Mouse (Mus musculus): Measurements from ENCODE around the gene Hydin. TPM values are rescaled to one million over a fixed set of nuclear protein-coding genes. Genes with fewer than 3 reads are reported as not detected.

Hydin gene
- total and polyA plus RNA-seq, 3 experiments: 9.5 to 17.3 (median 9.8) TPM

GRCm38 (mm10) chr8:110477256-110477655 is 210.5 kb downstream of the Hydin start:
- H3K27ac ChIP-seq (ENCODE audit: insufficient read depth, low read depth): peak overlapping the region; percentile 38; the same call in 1 of the 2 replicates
- peak; percentile 45 for DNase-seq (ENCODE audit: extremely low read depth)
- H3K9me3 ChIP-seq (replicated peaks; ENCODE audit: low read length): no peaks in the 10 kb centered on the region
- peaks cover 0 to 44% of the 10 kb centered on the region in 2 experiments for H3K36me3 ChIP-seq (replicated peaks in 1 of 2; ENCODE audit: control insufficient read depth in 1 of 2, insufficient read depth in 1 of 2, low read length in 1 of 2)
- H3K9ac ChIP-seq (ENCODE audit: insufficient read depth, low read depth): no peak overlapping the region
- no peak overlapping the region for H3K4me3 ChIP-seq (replicated peaks in 1 of 3; ENCODE audit: low read depth in 2 of 3, low read length in 2 of 3, poor library complexity in 1 of 3)
- H3K27me3 ChIP-seq (replicated peaks): no peaks in the 10 kb centered on the region
- H3K79me2 ChIP-seq (replicated peaks; ENCODE audit: control insufficient read depth, extremely low read depth, insufficient read depth, poor library complexity, severe bottlenecking): no peaks in the 10 kb centered on the region
- in situ Hi-C loops (cut with MboI; ENCODE audit: low pct_ligation_motif_present, low pct_unique_long_range_greater_than_20kb, low sequenced_read_pairs): loop anchor here (5.0 kb wide), 1 partner anchor 205 kb away; no protein-coding TSS in a partner anchor
- peak overlapping the region; percentile 71; the same call in 1 of the 2 replicates for H3K4me2 ChIP-seq (ENCODE audit: insufficient read depth, low read depth, poor library complexity, severe bottlenecking)
- H3K4me1 ChIP-seq (ENCODE audit: control insufficient read depth in 1 of 2, insufficient read depth in 2 of 2): peaks cover 9 to 49% of the 10 kb centered on the region in 2 experiments
- 0 out of 2 replicates have a peak, but pooled peaks have one; percentile 42 for TF ChIP-seq JUND (conservative IDR thresholded peaks at IDR 0.05; ENCODE audit: low read depth, low read length)
- 0 out of 2 replicates have a peak, but pooled peaks have one; percentile 20 for TF ChIP-seq CHD2 (IDR thresholded peaks at IDR 0.05; ENCODE audit: low read length)
- no peak for TF ChIP-seq POLR2AphosphoS2 (IDR thresholded peaks at IDR 0.05; ENCODE audit: low read depth, low read length)
- TF ChIP-seq ETS1 (conservative IDR thresholded peaks at IDR 0.05; ENCODE audit: low read depth, low read length): peak; percentile 31; the same call in 1 of the 2 replicates
- TF ChIP-seq EP300 (IDR thresholded peaks at IDR 0.05; ENCODE audit: low read length): peak; percentile 90
- TF ChIP-seq SIN3A (IDR thresholded peaks at IDR 0.05; ENCODE audit: low read length): 0 out of 2 replicates have a peak, but pooled peaks have one; percentile 42
- TF ChIP-seq MXI1 (IDR thresholded peaks at IDR 0.05; ENCODE audit: low read depth, low read length): no peak
- TF ChIP-seq TCF12 (IDR thresholded peaks at IDR 0.05; ENCODE audit: low read depth, low read length): peak; percentile 57; the same call in 1 of the 2 replicates
- peak; percentile 41; the same call in 1 of the 2 replicates for TF ChIP-seq JUN (IDR thresholded peaks at IDR 0.05; ENCODE audit: insufficient read depth, low read depth, low read length)
- peak; percentile 73 for TF ChIP-seq IRF4 (IDR thresholded peaks at IDR 0.05; ENCODE audit: low read depth, low read length)
- TF ChIP-seq UBTF (IDR thresholded peaks at IDR 0.05; ENCODE audit: low read depth, low read length): no peak
- dilution Hi-C loops (cut with MboI; ENCODE audit: extremely low pct_ligation_motif_present, extremely low pct_unique_long_range_greater_than_20kb, low sequenced_read_pairs): no loop called here

- Histone ChIP-seq H3K27me3 (replicated peaks) (no peaks in the 10 kb centered on the region), H3K4me1 (ENCODE audit: control insufficient read depth in 1 of 2, insufficient read depth in 2 of 2) (peaks cover 9 to 49% of the 10 kb centered on the region in 2 experiments), H3K36me3 (replicated peaks in 1 of 2; ENCODE audit: control insufficient read depth in 1 of 2, insufficient read depth in 1 of 2, low read length in 1 of 2) (peaks cover 0 to 40% of the 10 kb centered on the region in 2 experiments), H3K4me3 (replicated peaks in 1 of 3; ENCODE audit: low read depth in 2 of 3, low read length in 2 of 3, poor library complexity in 1 of 3) (no peak overlapping the region), H3K9ac (ENCODE audit: insufficient read depth, low read depth) (peak overlapping the region; percentile 31; the same call in 1 of the 2 replicates), H3K4me2 (ENCODE audit: insufficient read depth, low read depth, poor library complexity, severe bottlenecking) (peak overlapping the region; percentile 71; the same call in 1 of the 2 replicates), H3K9me3 (replicated peaks; ENCODE audit: low read length) (no peaks in the 10 kb centered on the region), H3K27ac (ENCODE audit: insufficient read depth, low read depth) (peak overlapping the region; percentile 26; the same call in 1 of the 2 replicates), H3K79me2 (replicated peaks; ENCODE audit: control insufficient read depth, extremely low read depth, insufficient read depth, poor library complexity, severe bottlenecking) (no peaks in the 10 kb centered on the region)
- dilution Hi-C loops (cut with MboI; ENCODE audit: extremely low pct_ligation_motif_present, extremely low pct_unique_long_range_greater_than_20kb, low sequenced_read_pairs): no loop called here
- DNase-seq (ENCODE audit: extremely low read depth): peak; percentile 71
- in situ Hi-C loops (cut with MboI; ENCODE audit: low pct_ligation_motif_present, low pct_unique_long_range_greater_than_20kb, low sequenced_read_pairs): loop anchor here (5.0 kb wide), 1 partner anchor 206 kb away; no protein-coding TSS in a partner anchor
- peak; percentile 58; the same call in 1 of the 2 replicates for TF ChIP-seq IRF4 (IDR thresholded peaks at IDR 0.05; ENCODE audit: low read depth, low read length)
- TF ChIP-seq RAD21 (IDR thresholded peaks at IDR 0.05; ENCODE audit: low read depth, low read length): peak; percentile 99
- TF ChIP-seq ELF1 (IDR thresholded peaks at IDR 0.05; ENCODE audit: low read depth, low read length): 0 out of 2 replicates have a peak, but pooled peaks have one; percentile 12
- 0 out of 2 replicates have a peak, but pooled peaks have one; percentile 9 for TF ChIP-seq EP300 (IDR thresholded peaks at IDR 0.05; ENCODE audit: low read length)
- no peak for TF ChIP-seq MYC (IDR thresholded peaks at IDR 0.05; ENCODE audit: low read depth, low read length)
- no peak for TF ChIP-seq ZKSCAN1 (IDR thresholded peaks at IDR 0.05; ENCODE audit: borderline replicate concordance, low read depth, low read length)
- 0 out of 2 replicates have a peak, but pooled peaks have one; percentile 56 for TF ChIP-seq MEF2A (IDR thresholded peaks at IDR 0.05; ENCODE audit: borderline replicate concordance, low read depth, low read length)
- TF ChIP-seq CHD2 (IDR thresholded peaks at IDR 0.05; ENCODE audit: low read length): no peak
- no peak for TF ChIP-seq PAX5 (IDR thresholded peaks at IDR 0.05; ENCODE audit: low read length)
- peak; percentile 54; the same call in 1 of the 2 replicates for TF ChIP-seq ZNF384 (IDR thresholded peaks at IDR 0.05; ENCODE audit: low read depth, low read length)
- no peak for TF ChIP-seq CHD1 (IDR thresholded peaks at IDR 0.05; ENCODE audit: low read depth, low read length)
- TF ChIP-seq SIN3A (IDR thresholded peaks at IDR 0.05; ENCODE audit: low read length): peak; percentile 53; the same call in 1 of the 2 replicates
- no peak for TF ChIP-seq ZMIZ1 (IDR thresholded peaks at IDR 0.05; ENCODE audit: low read depth, low read length)
- TF ChIP-seq HCFC1 (IDR thresholded peaks at IDR 0.05; ENCODE audit: low read depth, low read length): 0 out of 2 replicates have a peak, but pooled peaks have one; percentile 32
- peak; percentile 38 to 98 for TF ChIP-seq CTCF (conservative IDR thresholded peaks at IDR 0.05 in 1 of 2, IDR thresholded peaks at IDR 0.05 in 1 of 2; ENCODE audit: low read depth in 2 of 2, low read length in 2 of 2)
- no peak for TF ChIP-seq KAT2A (IDR thresholded peaks at IDR 0.05; ENCODE audit: insufficient replicate concordance, low read length)
- TF ChIP-seq E2F4 (IDR thresholded peaks at IDR 0.05; ENCODE audit: insufficient replicate concordance, low read depth, low read length): no peak; the same call in 1 of the 2 replicates
- TF ChIP-seq TCF12 (IDR thresholded peaks at IDR 0.05; ENCODE audit: low read depth, low read length): no peak
- peak; percentile 97 for TF ChIP-seq SMC3 (IDR thresholded peaks at IDR 0.05; ENCODE audit: low read depth, low read length)
- 0 out of 2 replicates have a peak, but pooled peaks have one; percentile 26 for TF ChIP-seq MAFK (IDR thresholded peaks at IDR 0.05; ENCODE audit: insufficient replicate concordance, low read length)
- TF ChIP-seq RCOR1 (conservative IDR thresholded peaks at IDR 0.05; ENCODE audit: low read depth, low read length): no peak
- no peak for TF ChIP-seq TBP (conservative IDR thresholded peaks at IDR 0.05; ENCODE audit: low read depth, low read length)
- TF ChIP-seq ZC3H11A (IDR thresholded peaks at IDR 0.05; ENCODE audit: low read depth, low read length): peak; percentile 93
- TF ChIP-seq USF1 (IDR thresholded peaks at IDR 0.05; ENCODE audit: low read depth, low read length): no peak
Measured at GRCm38 (mm10) chr8:110478576-110478975, 211.8 kb downstream of the Hydin start.

All from CH12.LX (cell line).